Mouse (Mus musculus): Measurements from ENCODE around the gene Kazald1.

- TF ChIP-seq CTCF (IDR thresholded peaks at IDR 0.05; ENCODE audit: low read depth) (no peak), EP300 (IDR thresholded peaks at IDR 0.05; ENCODE audit: low read depth) (no peak)
Observed at GRCm38 (mm10) chr19:45027848-45028247, 47.2 kb upstream of the Kazald1 start.
